ENCODE assay signal across 9 mouse cellular contexts in the genomic region with DNA sequence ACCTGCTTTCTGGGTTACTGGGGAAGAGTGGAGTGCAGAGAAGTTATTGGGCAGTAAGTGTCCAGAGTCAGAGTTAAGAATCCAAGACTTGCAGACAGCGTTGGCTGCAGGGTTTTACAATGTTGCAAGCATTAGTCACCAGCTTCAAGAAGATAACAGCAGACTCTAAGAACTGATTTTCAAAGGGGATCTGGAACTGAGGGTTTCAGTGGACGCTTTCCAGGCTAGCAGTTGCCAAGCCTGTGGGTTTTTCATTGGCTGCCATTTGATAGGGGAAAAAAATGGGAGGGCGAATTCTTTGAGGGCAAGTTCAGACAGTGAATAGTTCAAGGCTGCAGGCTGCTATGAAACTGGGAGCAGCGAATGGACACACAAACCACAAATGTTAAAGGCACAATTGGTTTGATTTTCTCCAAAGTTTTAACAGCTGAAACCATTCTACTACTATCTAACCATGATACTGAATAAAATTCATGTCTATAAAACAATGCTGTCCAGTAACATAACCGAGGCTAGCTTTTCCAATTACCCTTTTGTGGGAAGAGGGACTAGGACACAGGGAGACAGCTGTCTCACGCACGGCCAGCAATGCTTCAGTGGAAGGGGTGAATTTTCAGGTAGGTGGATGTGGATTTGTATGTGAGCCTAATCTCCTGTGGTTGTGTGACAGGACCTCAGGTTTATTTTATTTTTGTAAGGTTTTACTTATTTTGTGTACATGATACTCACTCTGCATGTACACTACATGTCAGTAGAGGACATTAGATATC.
DNase-seq lines count a peak whose midpoint lies in the region; ATAC-seq lines count a peak whose summit lies in the region.
"Had no signal": no experiment of that assay in that cellular context is flagged by ENCODE, and none has a peak within 500 bp of the region (broad histone marks: within the 10 kb centered on the region; RNA-seq: fewer than 3 reads in every experiment).

No protein-coding gene starts in this region.

- no peak overlapping the region for H3K4me3 ChIP-seq in heart, embryonic 12.5 days
- H3K4me3 ChIP-seq in lung, embryonic 15.5 days, result no peak overlapping the region
- H3K4me3 ChIP-seq in midbrain, embryonic 16.5 days (ENCODE audit: low read depth, low read length), result no peak overlapping the region

- DNase-seq in urinary bladder, postnatal 25 days (ENCODE audit: low spot score), result peak; percentile 54
- DNase-seq in urinary bladder, adult 2 months (ENCODE audit: low spot score), result no peak
- no peak for DNase-seq in right cerebral cortex, adult 18-20 months
- no peak for DNase-seq in retina, embryonic 14.5 days (ENCODE audit: low spot score)
- DNase-seq in layer of hippocampus, adult 9-11 months, result no peak

- peaks cover 41% of the 10 kb centered on the region for H3K4me1 ChIP-seq in heart, embryonic 12.5 days (replicated peaks)
- H3K4me1 ChIP-seq in lung, embryonic 15.5 days, result 0 out of 2 replicates have a peak, but pooled peaks cover 10% of the 10 kb centered on the region
- 0 out of 2 replicates have a peak, but pooled peaks cover 2% of the 10 kb centered on the region for H3K4me1 ChIP-seq in midbrain, embryonic 16.5 days (ENCODE audit: control insufficient read depth, insufficient read depth, low read length)

- ATAC-seq in heart, embryonic 12.5 days (ENCODE audit: insufficient number of reproducible peaks, low FRiP score), result no peak
- peak; percentile 35; the same call in 1 of the 2 replicates for ATAC-seq in lung, embryonic 15.5 days (ENCODE audit: borderline replicate concordance, extremely low read depth, low FRiP score, low TSS enrichment)
- ATAC-seq in midbrain, embryonic 16.5 days, result no peak
- ATAC-seq: hindbrain, postnatal 0 days had no signal

- H3K9me3 ChIP-seq in heart, embryonic 12.5 days (replicated peaks), result no peaks in the 10 kb centered on the region
- H3K9me3 ChIP-seq in lung, embryonic 15.5 days, result no peaks in the 10 kb centered on the region
- no peaks in the 10 kb centered on the region for H3K9me3 ChIP-seq in midbrain, embryonic 16.5 days (replicated peaks; ENCODE audit: control insufficient read depth, low read length, poor library complexity, severe bottlenecking)

- H3K9ac ChIP-seq in heart, embryonic 12.5 days, result no peak overlapping the region
- H3K9ac ChIP-seq in lung, embryonic 15.5 days, result no peak overlapping the region
- H3K9ac ChIP-seq in midbrain, embryonic 16.5 days (ENCODE audit: low read depth, low read length), result no peak overlapping the region

- H3K4me2 ChIP-seq in heart, embryonic 12.5 days, result no peak overlapping the region
- no peak overlapping the region for H3K4me2 ChIP-seq in lung, embryonic 15.5 days
- no peak overlapping the region for H3K4me2 ChIP-seq in midbrain, embryonic 16.5 days (ENCODE audit: low read length)

- 51% methylated on average over 7 of the region's 7 CpGs for WGBS in heart, embryonic 12.5 days
- 62% methylated on average over 7 of the region's 7 CpGs for WGBS in lung, embryonic 15.5 days
- WGBS in midbrain, embryonic 16.5 days, result 83% methylated on average over 7 of the region's 7 CpGs

- H3K27ac ChIP-seq in heart, embryonic 12.5 days (ENCODE audit: poor library complexity, severe bottlenecking), result peak overlapping the region; percentile 81
- peak overlapping the region; percentile 37; the same call in 1 of the 2 replicates for H3K27ac ChIP-seq in lung, embryonic 15.5 days
- H3K27ac ChIP-seq in midbrain, embryonic 16.5 days (ENCODE audit: low read length), result no peak overlapping the region
- H3K27ac ChIP-seq: hindbrain, postnatal 0 days had no signal

- no peaks in the 10 kb centered on the region for H3K27me3 ChIP-seq in heart, embryonic 12.5 days (replicated peaks)
- H3K27me3 ChIP-seq in lung, embryonic 15.5 days, result no peaks in the 10 kb centered on the region
- H3K27me3 ChIP-seq in midbrain, embryonic 16.5 days (ENCODE audit: control insufficient read depth, insufficient read depth, low read depth, low read length), result no peaks in the 10 kb centered on the region

- no peaks in the 10 kb centered on the region for H3K36me3 ChIP-seq in heart, embryonic 12.5 days
- no peaks in the 10 kb centered on the region for H3K36me3 ChIP-seq in lung, embryonic 15.5 days
- H3K36me3 ChIP-seq in midbrain, embryonic 16.5 days (ENCODE audit: control insufficient read depth, insufficient read depth, low read length), result no peaks in the 10 kb centered on the region
